Mouse (Mus musculus) heart, postnatal 0 days (tissue): ENCODE data around the gene Pfdn6.

Experiments
- CTCF ChIP-seq: IDR thresholded peaks from 2 replicates; pipeline ENCODE4 v1.5.1; 2016; ENCODE audit warnings: antibody characterized with exemption, control low read depth, low read depth
- EP300 ChIP-seq: IDR thresholded peaks from 2 replicates; pipeline ENCODE4 v1.6.1; 2016; ENCODE audit warnings: antibody characterized with exemption, low read depth

DNA sequence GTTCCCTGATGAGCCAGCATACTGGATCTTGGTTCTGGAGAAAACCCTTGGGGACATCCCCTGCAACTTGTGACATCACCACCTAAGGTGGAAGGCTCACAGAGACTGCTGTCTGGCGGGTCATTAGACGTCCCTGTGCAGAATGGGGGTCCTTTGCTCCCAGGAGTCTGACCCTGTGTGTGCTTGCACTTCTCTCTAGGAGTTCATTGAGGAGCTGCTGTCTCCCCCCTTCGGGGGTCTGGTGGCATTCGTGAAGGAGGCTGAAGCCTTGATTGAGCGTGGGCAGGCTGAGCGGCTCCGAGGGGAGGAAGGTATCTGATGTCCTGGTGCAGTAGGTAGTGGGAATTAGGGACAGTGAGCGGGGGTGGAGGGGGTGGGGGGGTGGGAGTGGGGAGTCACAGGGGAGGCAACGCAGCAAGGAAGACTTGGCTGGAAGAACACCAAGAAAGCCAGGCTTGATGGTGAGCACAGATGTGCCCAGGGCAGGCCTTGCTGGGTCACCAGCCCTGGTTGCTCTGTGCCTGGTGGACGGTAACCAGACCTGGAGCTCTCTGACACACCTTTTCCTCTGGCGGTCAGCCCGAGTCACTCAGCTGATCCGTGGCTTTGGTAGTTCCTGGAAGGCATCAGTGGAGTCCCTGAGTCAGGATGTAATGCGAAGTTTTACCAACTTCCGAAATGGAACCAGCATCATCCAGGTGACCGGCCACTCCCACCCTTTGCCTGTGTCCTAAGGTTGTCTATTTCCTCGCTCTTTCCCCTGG lies 25.1 kb upstream of the Pfdn6 start:
- TF ChIP-seq EP300 (no peak), CTCF (no peak)
